Mouse (Mus musculus) kidney, postnatal 0 days (tissue): ENCODE results near the gene Mapkapk2. TPM values are rescaled to one million over a fixed set of nuclear protein-coding genes. Genes with fewer than 3 reads are reported as not detected.

ENCODE experiments used
- ATAC-seq: fragments of 200-750 bp; cut with Nextera tagmentation; replicated peaks from 2 replicates; pipeline ENCODE4 v1.8.0; 2017; ENCODE audit warnings: low read depth, moderate number of reproducible peaks, moderate TSS enrichment, moderate library complexity; ENCODE audit not compliant: low FRiP score
- DNase-seq: peaks from one replicate; pipeline ENCODE4 v3.0.0-alpha.2; 2016; ENCODE audit warnings: low spot score
- H3K27ac ChIP-seq: fragments of 300-500 bp; sonication (generic); 2 replicates; pipeline ENCODE4 v1.5.1; 2014; ENCODE audit warnings: mild to moderate bottlenecking
- H3K27me3 ChIP-seq: fragments of 300-500 bp; sonication (generic); 2 replicates; pipeline ENCODE4 v1.6.1; 2014; ENCODE audit warnings: low read length, mixed read lengths; ENCODE audit not compliant: insufficient read depth
- H3K36me3 ChIP-seq: fragments of 300-500 bp; sonication (generic); 2 replicates; pipeline ENCODE4 v1.6.1; 2014; ENCODE audit warnings: low read length, mixed read lengths; ENCODE audit not compliant: insufficient read depth
- H3K4me1 ChIP-seq: fragments of 300-500 bp; sonication (generic); replicated peaks from 2 replicates; pipeline ENCODE4 v1.6.1; 2014; ENCODE audit warnings: antibody characterized with exemption, low read length, mixed read lengths; ENCODE audit not compliant: insufficient read depth
- H3K4me2 ChIP-seq: fragments of 300-500 bp; sonication (generic); 2 replicates; pipeline ENCODE4 v1.6.1; 2014; ENCODE audit warnings: mild to moderate bottlenecking, low read length, moderate library complexity, mixed read lengths
- H3K4me3 ChIP-seq: fragments of 300-500 bp; sonication (generic); replicated peaks from 2 replicates; pipeline ENCODE4 v1.5.1; 2014; ENCODE audit warnings: low read depth, low read length
- H3K9ac ChIP-seq: fragments of 300-500 bp; sonication (generic); 2 replicates; pipeline ENCODE4 v1.6.1; 2014; ENCODE audit warnings: low read depth, low read length
- H3K9me3 ChIP-seq: fragments of 300-500 bp; sonication (generic); replicated peaks from 2 replicates; pipeline ENCODE4 v1.6.1; 2016; ENCODE audit warnings: low read length, inconsistent platforms, mixed read lengths
- CTCF ChIP-seq: IDR thresholded peaks from 2 replicates; pipeline ENCODE4 v1.5.1; 2016; ENCODE audit warnings: antibody characterized with exemption, low read depth, mild to moderate bottlenecking, moderate library complexity
- WGBS: fragments of 180-500 bp; shearing (Covaris S2); extraction: QIAGEN DNeasy Blood & Tissue Kit; methylation state at CpG from one replicate; pipeline ENCODE4 v1.1.7; 2014; 5-methylcytosine and 5-hydroxymethylcytosine counted together
- polyA plus RNA-seq: library from polyadenylated mRNA; unstranded; fragments of >200 nt; fragmentation: Nextera tagmentation; extraction: Ambion mirVana; gene quantifications from 2 replicates; pipeline ENCODE4 v1.2.1, GENCODE M21; 2015

Gene Mapkapk2
- polyA plus RNA-seq, 1 experiment from 2014 or later, result 55.9 TPM

DNA sequence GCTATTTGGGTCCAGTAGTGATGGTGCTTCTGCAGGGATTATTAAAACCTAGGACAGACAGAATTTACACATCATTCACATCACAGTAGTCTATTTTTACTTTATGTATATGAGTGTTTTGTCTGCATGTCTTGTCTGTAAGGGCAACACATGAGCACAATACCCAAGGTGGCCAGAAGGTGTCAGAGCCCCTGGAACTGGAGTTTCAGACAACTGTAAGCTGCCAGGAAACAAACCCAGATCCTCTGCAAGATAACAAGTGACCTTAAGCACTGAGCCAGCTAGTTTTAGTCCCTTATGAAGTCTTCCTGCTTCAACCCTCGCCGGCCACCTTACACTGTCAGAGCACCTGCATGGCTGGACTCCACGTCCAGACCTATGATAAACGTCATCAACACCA lies 17.9 kb downstream of the Mapkapk2 start:
- peak; percentile 57; the same call in 1 of the 2 replicates for TF ChIP-seq CTCF
- 57% methylated on average over 4 of the region's 4 CpGs for WGBS
- no peaks in the 10 kb centered on the region for H3K27me3 ChIP-seq
- H3K27ac ChIP-seq, result no peak overlapping the region
- H3K4me1 ChIP-seq, result peaks cover 41% of the 10 kb centered on the region
- DNase-seq, result peak; percentile 66
- H3K9me3 ChIP-seq, result no peaks in the 10 kb centered on the region
- H3K4me2 ChIP-seq, result no peak overlapping the region
- no peak overlapping the region for H3K4me3 ChIP-seq
- H3K9ac ChIP-seq, result no peak overlapping the region
- no peak; the same call in 1 of the 2 replicates for ATAC-seq
- no peaks in the 10 kb centered on the region for H3K36me3 ChIP-seq

DNA sequence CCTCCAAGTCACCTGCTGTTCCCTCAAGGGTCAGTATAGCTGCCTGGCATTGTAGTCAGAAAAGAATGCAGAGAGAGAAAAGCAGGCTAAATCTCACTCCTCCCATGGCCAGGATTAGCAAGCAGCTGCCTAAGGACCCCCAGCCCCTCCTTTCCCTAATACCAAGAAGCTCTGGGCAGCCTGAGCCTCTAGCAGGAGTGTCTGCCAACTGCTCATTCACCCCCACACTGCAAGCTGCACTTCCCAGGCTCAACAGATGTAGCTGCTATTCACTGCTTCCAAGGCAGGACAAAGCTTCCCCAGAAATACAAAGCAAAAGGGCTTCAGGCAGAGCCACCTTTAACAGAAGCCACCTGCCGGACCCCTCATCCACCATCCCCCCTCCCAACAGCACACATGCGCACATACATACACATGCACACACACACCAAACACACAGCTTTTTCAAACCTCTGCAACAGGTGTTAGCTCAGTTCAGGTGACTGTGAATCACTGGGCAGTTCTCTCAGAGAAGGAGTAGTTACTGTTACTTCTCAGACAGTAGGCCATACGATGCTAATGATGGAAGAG lies 18.8 kb downstream of the Mapkapk2 start:
- DNase-seq (peak; percentile 39), ATAC-seq (no peak)
- Histone ChIP-seq H3K9me3 (no peaks in the 10 kb centered on the region), H3K4me3 (no peak overlapping the region), H3K27me3 (no peaks in the 10 kb centered on the region), H3K4me1 (peaks cover 34% of the 10 kb centered on the region), H3K4me2 (no peak overlapping the region), H3K27ac (peak overlapping the region; percentile 42; the same call in 1 of the 2 replicates), H3K9ac (no peak overlapping the region), H3K36me3 (no peaks in the 10 kb centered on the region)
- no peak for TF ChIP-seq CTCF
- 65% methylated on average over 3 of the region's 3 CpGs for WGBS

- WGBS, result 70% methylated on average over 7 of the region's 7 CpGs
- Histone ChIP-seq H3K27me3 (no peaks in the 10 kb centered on the region), H3K4me2 (no peak overlapping the region), H3K4me1 (peaks cover 39% of the 10 kb centered on the region), H3K36me3 (no peaks in the 10 kb centered on the region), H3K4me3 (no peak overlapping the region), H3K9ac (no peak overlapping the region), H3K9me3 (no peaks in the 10 kb centered on the region), H3K27ac (no peak overlapping the region)
- no peak for DNase-seq
- ATAC-seq, result no peak
- TF ChIP-seq CTCF, result no peak
Observed at GRCm38 (mm10) chr1:131075098-131075791, 22.4 kb downstream of the Mapkapk2 start.

DNA sequence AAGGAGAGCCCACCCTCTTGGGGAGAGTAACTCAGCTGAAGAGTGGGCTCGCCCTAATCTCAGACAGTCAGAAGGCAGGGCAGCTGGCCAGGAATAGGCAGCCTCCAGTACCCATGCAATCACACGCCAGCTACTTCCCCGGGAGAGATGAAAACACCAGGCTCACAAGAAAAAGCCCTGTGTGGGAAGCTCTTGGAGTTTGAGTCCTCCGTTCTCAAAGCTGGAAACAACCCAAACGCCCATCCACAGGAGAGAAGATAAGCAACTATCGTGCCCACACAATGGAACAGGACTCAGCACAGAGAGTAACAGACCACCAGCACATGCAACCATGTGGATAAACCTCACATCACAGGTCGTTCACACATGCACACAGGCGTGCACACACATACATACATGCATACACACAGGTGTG lies 23.1 kb downstream of the Mapkapk2 start:
- Histone ChIP-seq H3K9me3 (no peaks in the 10 kb centered on the region), H3K4me1 (peaks cover 33% of the 10 kb centered on the region), H3K4me3 (no peak overlapping the region), H3K4me2 (no peak overlapping the region), H3K9ac (no peak overlapping the region), H3K27ac (no peak overlapping the region), H3K27me3 (no peaks in the 10 kb centered on the region), H3K36me3 (no peaks in the 10 kb centered on the region)
- WGBS, result 67% methylated on average over 8 of the region's 8 CpGs
- no peak for DNase-seq
- no peak for TF ChIP-seq CTCF
- ATAC-seq, result no peak

GRCm38 (mm10) chr1:131072376-131072990 lies 25.1 kb downstream of the Mapkapk2 start:
- 70% methylated on average over 7 of the region's 7 CpGs for WGBS
- H3K9ac ChIP-seq, result no peak overlapping the region
- no peak overlapping the region for H3K4me2 ChIP-seq
- DNase-seq, result no peak
- no peaks in the 10 kb centered on the region for H3K36me3 ChIP-seq
- H3K27ac ChIP-seq, result peak overlapping the region; percentile 70
- H3K27me3 ChIP-seq, result no peaks in the 10 kb centered on the region
- peaks cover 21% of the 10 kb centered on the region for H3K4me1 ChIP-seq
- no peak for TF ChIP-seq CTCF
- 0 out of 2 replicates have a peak, but pooled peaks have one; percentile 16 for ATAC-seq
- no peak overlapping the region for H3K4me3 ChIP-seq
- H3K9me3 ChIP-seq, result no peaks in the 10 kb centered on the region

DNA sequence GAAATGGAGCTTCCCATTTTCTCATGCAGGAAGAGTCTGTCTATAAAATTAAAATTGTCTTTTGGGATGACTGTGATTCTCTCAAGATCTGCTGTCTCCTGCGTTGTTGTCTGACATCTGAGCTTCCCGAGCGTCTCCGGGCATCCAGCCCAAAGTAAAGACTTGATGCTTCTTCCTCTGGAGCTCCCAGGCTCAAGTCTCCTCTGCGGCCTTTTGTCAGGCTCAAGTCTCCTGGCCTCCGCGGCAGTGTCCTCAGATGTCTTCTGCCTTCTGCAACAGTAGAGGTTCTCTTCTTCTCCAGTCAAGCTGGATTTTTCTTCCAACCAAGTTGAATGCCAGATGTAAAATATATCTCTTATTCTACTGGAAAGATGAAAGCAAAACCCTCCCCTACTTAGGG lies 28.6 kb downstream of the Mapkapk2 start:
- Histone ChIP-seq H3K9me3 (no peaks in the 10 kb centered on the region), H3K4me2 (no peak overlapping the region), H3K9ac (no peak overlapping the region), H3K4me1 (peaks cover 15% of the 10 kb centered on the region), H3K27me3 (no peaks in the 10 kb centered on the region), H3K36me3 (no peaks in the 10 kb centered on the region), H3K4me3 (no peak overlapping the region), H3K27ac (no peak overlapping the region)
- DNase-seq (no peak), ATAC-seq (no peak)
- WGBS, result 73% methylated on average over 7 of the region's 7 CpGs
- TF ChIP-seq CTCF, result no peak
